11 mouse cellular contexts compared by ENCODE assay signal in the genomic region with DNA sequence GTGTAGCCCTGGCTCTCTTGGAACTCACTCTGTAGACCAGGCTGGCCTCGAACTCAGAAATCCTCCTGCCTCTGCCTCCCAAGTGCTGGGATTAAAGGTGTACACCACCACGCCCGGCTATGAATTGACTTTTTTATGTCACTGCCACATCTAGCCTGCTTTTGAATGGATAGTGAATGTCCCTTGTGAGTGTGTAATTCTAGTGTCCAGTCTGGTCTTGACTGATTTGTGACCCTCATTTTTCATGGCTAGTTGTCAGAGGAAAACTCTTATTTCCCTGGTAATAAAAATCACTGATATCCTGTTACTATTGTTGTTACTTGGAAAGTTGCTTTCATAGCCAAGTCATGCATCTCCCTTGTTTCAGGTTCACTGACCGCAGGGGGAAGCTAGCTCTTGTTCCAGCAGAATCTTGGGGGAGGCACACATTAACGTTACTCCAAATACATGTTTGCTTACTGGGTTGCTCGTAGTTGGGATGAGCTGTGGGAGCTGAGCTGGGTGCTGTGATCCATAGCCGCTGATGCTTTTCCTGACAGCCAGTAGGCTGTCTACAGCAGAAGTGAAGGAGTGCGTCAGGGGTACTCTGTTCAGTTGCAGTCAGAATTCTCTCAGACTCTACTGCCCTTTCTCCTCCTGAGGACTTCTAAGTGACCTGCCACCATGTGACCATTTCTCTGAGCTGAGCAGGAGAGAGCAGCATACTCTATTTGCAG.
"Had no signal": no experiment of that assay in that cellular context is flagged by ENCODE, and none has a peak within 500 bp of the region (broad histone marks: within the 10 kb centered on the region; RNA-seq: fewer than 3 reads in every experiment).

No protein-coding gene starts in this region.

- H3K9me3 ChIP-seq: intestine, embryonic 15.5 days; liver, embryonic 13.5 days had no signal

- H3K4me3 ChIP-seq: intestine, embryonic 15.5 days; liver, embryonic 13.5 days had no signal

- H3K27ac ChIP-seq: intestine, embryonic 15.5 days; liver, embryonic 13.5 days had no signal

- H3K4me1 ChIP-seq: intestine, embryonic 15.5 days; liver, embryonic 13.5 days had no signal

- DNase-seq: kidney, adult 18-20 months; kidney, postnatal 36 days; layer of hippocampus, adult 9-11 months; liver, embryonic 13.5 days; lung, embryonic 14.5 days; lung, postnatal 10 days; midbrain, embryonic 14.5 days; thymus, adult 18-20 months; thymus, postnatal 36 days had no signal

- H3K27me3 ChIP-seq: intestine, embryonic 15.5 days; liver, embryonic 13.5 days had no signal

- H3K9ac ChIP-seq: intestine, embryonic 15.5 days; liver, embryonic 13.5 days; lung, embryonic 14.5 days had no signal

- ATAC-seq: intestine, embryonic 15.5 days had no signal

- H3K4me2 ChIP-seq: intestine, embryonic 15.5 days; liver, embryonic 13.5 days; lung, embryonic 14.5 days; midbrain, embryonic 11.5 days had no signal
